Mouse (Mus musculus): ENCODE measurements around the gene Gm17455.

DNA sequence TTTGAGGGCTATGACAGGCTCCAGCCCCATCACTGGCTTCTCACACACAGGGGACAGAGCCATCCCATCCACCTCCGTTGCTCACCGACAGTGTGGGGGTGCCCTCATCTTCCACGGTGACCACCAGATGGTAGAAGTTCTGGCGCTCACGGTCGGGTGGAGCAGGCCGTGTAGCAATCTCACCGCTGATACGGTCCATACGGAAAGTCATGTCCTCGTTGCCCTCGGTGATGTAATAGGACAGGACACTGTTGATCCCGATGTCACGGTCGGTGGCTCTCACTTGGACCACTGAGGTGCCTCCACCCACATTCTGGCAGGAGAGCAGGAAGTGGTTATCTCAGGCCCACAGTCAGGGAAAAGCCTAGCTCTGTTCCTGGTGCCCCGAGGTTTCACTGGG is 22.8 kb upstream of the Gm17455 start:
- TF ChIP-seq E2F4 (IDR thresholded peaks at IDR 0.05; ENCODE audit: insufficient read depth) (no peak), POLR2A (IDR thresholded peaks at IDR 0.05; ENCODE audit: insufficient read length, low read depth) (no peak), MYOD1 (IDR thresholded peaks at IDR 0.05; ENCODE audit: control insufficient read depth in 1 of 3, insufficient read length in 2 of 3, low read depth in 2 of 3) (no peak), REST (IDR thresholded peaks at IDR 0.05; ENCODE audit: insufficient read depth, insufficient read length) (no peak), USF1 (IDR thresholded peaks at IDR 0.05; ENCODE audit: low read depth) (no peak)
